Mouse (Mus musculus) G1E (cell line): ENCODE measurements at regions not wholly inside any gene's neighbourhood (a gene's known extent, or its start where the extent isn't known, plus 50 kb on each side); places are given as distances from the start of the nearest gene placed in this dataset.

Source experiments
- CTCF ChIP-seq: IDR thresholded peaks from 2 replicates; pipeline ENCODE4 v1.5.1; 2012; ENCODE audit warnings: low read depth, low read length, inconsistent platforms, mixed read lengths
- GATA1 ChIP-seq: IDR thresholded peaks from 2 replicates; pipeline ENCODE4 v1.6.1; 2012; ENCODE audit warnings: borderline replicate concordance, low read length, inconsistent platforms, mixed read lengths
- GATA2 ChIP-seq: IDR thresholded peaks from 2 replicates; pipeline ENCODE4 v1.6.1; 2012; ENCODE audit warnings: low read depth, low read length, inconsistent platforms, borderline replicate concordance
- POLR2AphosphoS5 ChIP-seq: IDR thresholded peaks from 2 replicates; pipeline ENCODE4 v1.6.1; 2012; ENCODE audit warnings: low read depth, low read length, inconsistent platforms; ENCODE audit not compliant: insufficient replicate concordance
- TAL1 ChIP-seq: conservative IDR thresholded peaks from 2 replicates; pipeline ENCODE4 v1.6.1; 2012; ENCODE audit warnings: low read depth, low read length, inconsistent platforms, mixed read lengths

DNA sequence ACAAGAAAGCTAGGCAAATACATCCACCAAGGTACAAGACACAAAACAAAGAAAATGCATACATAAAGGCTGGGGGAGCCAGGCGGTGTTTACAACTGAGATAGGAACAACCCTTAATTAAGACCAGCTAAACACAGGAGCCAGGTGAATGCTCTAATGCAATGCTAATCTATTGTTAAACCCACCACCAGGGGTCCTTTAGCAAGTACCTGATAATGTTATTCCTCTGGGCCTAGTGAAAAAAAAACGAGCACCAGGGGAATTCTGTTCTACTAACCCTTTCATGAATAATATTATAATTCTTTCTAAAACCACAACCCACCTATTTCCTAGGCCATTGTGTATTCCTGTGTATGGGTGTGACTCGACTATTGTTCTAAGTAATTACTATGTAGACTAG, 61.5 kb upstream of the Slc4a10 start:
- no peak for TF ChIP-seq CTCF
- no peak for TF ChIP-seq GATA1
- TF ChIP-seq TAL1 = no peak
- no peak for TF ChIP-seq POLR2AphosphoS5
- no peak for TF ChIP-seq GATA2
